Comparison of ENCODE assay signal across 20 mouse cellular contexts in genomic region chr9:108540846-108541245, GRCm38 (mm10). TPM values are rescaled to one million over a fixed set of nuclear protein-coding genes. Genes with fewer than 3 reads are reported as not detected.
DNase-seq lines count a peak whose midpoint lies in the region; ATAC-seq lines count a peak whose summit lies in the region.
"Had no signal": no experiment of that assay in that cellular context is flagged by ENCODE, and none has a peak within 500 bp of the region (broad histone marks: within the 10 kb centered on the region; RNA-seq: fewer than 3 reads in every experiment).

No protein-coding gene starts in this region.

- DNase-seq in thymus, postnatal 0 days (ENCODE audit: low spot score): peak; percentile 54
- DNase-seq in thymus, postnatal 4 days: no peak
- peak; percentile 34 for DNase-seq in T-cell, adult 2 months (ENCODE audit: low spot score)
- DNase-seq in testis, postnatal 10 days (ENCODE audit: low spot score): no peak
- no peak for DNase-seq in MN1 (ENCODE audit: low spot score)
- DNase-seq in right cerebral cortex, postnatal 4 days: no peak
- DNase-seq: adrenal gland, postnatal 10 days; B cell, adult 2 months; cerebellum, adult 18-20 months; cerebellum, adult 9-10 months; cerebellum, postnatal 14 days; gastrocnemius, postnatal 10 days; heart, adult 18-20 months; heart, postnatal 14 days; heart, postnatal 4 days had no signal

- peak; percentile 77 for ATAC-seq in inflammation-experienced regulatory T-cells, adult 6 months
- ATAC-seq: forebrain, embryonic 13.5 days; forebrain, embryonic 16.5 days; hindbrain, postnatal 0 days; intestine, embryonic 15.5 days had no signal

RNA-seq across cellular contexts. Expression of gene Impdh2, which starts 19.2 kb away (rescaled TPM):
- 161 and 172 TPM in 2 replicates for polyA plus RNA-seq in thymus, postnatal 0 days (2015; fragmentation: Nextera tagmentation; extraction: Ambion mirVana)
- polyA plus RNA-seq in inflammation-experienced regulatory T-cells, adult 6 months (2017; shearing (Covaris generic)): 100 to 1,000 TPM; 132 to 143 (median 137) TPM

RNA-seq across cellular contexts. Expression of gene Qrich1, which starts 24.2 kb away (rescaled TPM):
- polyA plus RNA-seq in thymus, postnatal 0 days (2015; fragmentation: Nextera tagmentation; extraction: Ambion mirVana): 84.5 and 96.7 TPM in 2 replicates
- polyA plus RNA-seq in inflammation-experienced regulatory T-cells, adult 6 months (2017; shearing (Covaris generic)): 10 to 100 TPM; 68.0 to 91.8 (median 70.4) TPM

RNA-seq across cellular contexts. Expression of gene Ndufaf3, which starts 26.4 kb away (rescaled TPM):
- 96.1 and 101 TPM in 2 replicates for polyA plus RNA-seq in thymus, postnatal 0 days (2015; fragmentation: Nextera tagmentation; extraction: Ambion mirVana)
- polyA plus RNA-seq in inflammation-experienced regulatory T-cells, adult 6 months (2017; shearing (Covaris generic)): 10 to 100 TPM; 63.9 to 75.7 (median 73.9) TPM

RNA-seq across cellular contexts. Expression of gene Dalrd3, which starts 28.8 kb away (rescaled TPM):
- 115 and 120 TPM in 2 replicates for polyA plus RNA-seq in thymus, postnatal 0 days (2015; fragmentation: Nextera tagmentation; extraction: Ambion mirVana)
- 10 to 100 TPM; 47.6 to 79.7 (median 68.7) TPM for polyA plus RNA-seq in inflammation-experienced regulatory T-cells, adult 6 months (2017; shearing (Covaris generic))

RNA-seq across cellular contexts. Expression of gene Qars, which starts 33.3 kb away (rescaled TPM):
- 113 and 119 TPM in 2 replicates for polyA plus RNA-seq in thymus, postnatal 0 days (2015; fragmentation: Nextera tagmentation; extraction: Ambion mirVana)
- polyA plus RNA-seq in inflammation-experienced regulatory T-cells, adult 6 months (2017; shearing (Covaris generic)): 100 to 1,000 TPM; 123 to 167 (median 155) TPM

Comparison
In these comparisons a context has a peak if more than half of its experiments do, and no peak if none do; other contexts are left out.
1. DNase-seq: peak in thymus, postnatal 0 days (single experiment) and T-cell, adult 2 months (single experiment); none in thymus, postnatal 4 days (single experiment), testis, postnatal 10 days (single experiment), MN1 (single experiment) and right cerebral cortex, postnatal 4 days (single experiment).